Mouse (Mus musculus): ENCODE data around the gene Clec16a.

DNA sequence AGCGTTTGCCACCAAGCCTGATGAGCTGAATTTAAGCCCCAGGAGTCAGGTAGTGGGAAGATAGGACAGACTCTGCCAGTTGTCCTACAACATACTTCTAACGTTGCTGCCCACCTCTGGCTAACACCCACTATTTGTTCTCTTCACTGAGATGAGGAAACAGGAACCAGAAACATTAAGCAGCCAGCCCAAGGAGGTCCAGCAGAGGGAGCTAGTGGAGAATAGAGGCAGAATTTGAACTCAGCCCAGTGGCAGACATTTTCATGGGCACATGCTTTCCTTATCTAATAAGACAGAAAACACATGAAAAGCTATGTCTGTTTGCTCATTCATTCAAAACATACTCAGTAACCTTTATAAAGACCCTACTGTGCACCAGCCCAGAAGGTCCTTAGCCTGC is 42.1 kb upstream of the Clec16a start:
- TF ChIP-seq CTCF (conservative IDR thresholded peaks at IDR 0.05; ENCODE audit: low read length) = no peak
- TF ChIP-seq POU5F1 (IDR thresholded peaks at IDR 0.05; ENCODE audit: borderline replicate concordance, low read length) = no peak
- TF ChIP-seq NANOG (IDR thresholded peaks at IDR 0.05; ENCODE audit: borderline replicate concordance, low read length) = no peak

All from E14TG2a.4 (cell line).